Mouse (Mus musculus) forebrain, postnatal 0 days (tissue): ENCODE measurements around the gene Xpo4. TPM values are rescaled to one million over a fixed set of nuclear protein-coding genes. Genes with fewer than 3 reads are reported as not detected.
A peak's percentile ranks its signal among the peaks of the same experiment; 100 is the strongest.

Source experiments
- ATAC-seq: fragments of 200-750 bp; cut with Nextera tagmentation; 2 replicates; pipeline ENCODE4 v1.8.0; 2017; ENCODE audit warnings: mild to moderate bottlenecking, moderate library complexity
- DNase-seq: peaks from one replicate; pipeline ENCODE4 v3.0.0-alpha.2; 2015
- H3K27ac ChIP-seq: fragments of 300-500 bp; sonication (generic); 2 replicates; pipeline ENCODE4 v1.5.1; 2014; ENCODE audit warnings: low read depth, mild to moderate bottlenecking, antibody characterized with exemption, low read length, moderate library complexity, mixed read lengths
- H3K27me3 ChIP-seq: fragments of 300-500 bp; sonication (generic); 2 replicates; pipeline ENCODE4 v1.6.1; 2014; ENCODE audit warnings: mild to moderate bottlenecking, low read length, mixed read lengths; ENCODE audit not compliant: insufficient read depth
- H3K36me3 ChIP-seq: fragments of 300-500 bp; sonication (generic); 2 replicates; pipeline ENCODE4 v1.6.1; 2014; ENCODE audit warnings: mild to moderate bottlenecking, moderate library complexity; ENCODE audit not compliant: insufficient read depth
- H3K4me1 ChIP-seq: fragments of 300-500 bp; sonication (generic); 2 replicates; pipeline ENCODE4 v1.6.1; 2014; ENCODE audit warnings: antibody characterized with exemption; ENCODE audit not compliant: insufficient read depth
- H3K4me2 ChIP-seq: fragments of 300-500 bp; sonication (generic); 2 replicates; pipeline ENCODE4 v1.6.1; 2014; ENCODE audit warnings: low read depth, mild to moderate bottlenecking, moderate library complexity
- H3K4me3 ChIP-seq: fragments of 300-500 bp; sonication (generic); 2 replicates; pipeline ENCODE4 v1.5.1; 2014; ENCODE audit warnings: low read depth, low read length, mixed read lengths
- H3K9ac ChIP-seq: fragments of 300-500 bp; sonication (generic); 2 replicates; pipeline ENCODE4 v1.6.1; 2014; ENCODE audit warnings: mild to moderate bottlenecking
- H3K9me3 ChIP-seq: fragments of 300-500 bp; sonication (generic); 2 replicates; pipeline ENCODE4 v1.6.1; 2016; ENCODE audit warnings: low read length
- CTCF ChIP-seq: sonication (generic); IDR thresholded peaks from 2 replicates; pipeline ENCODE4 v1.5.1; 2016; ENCODE audit warnings: antibody characterized with exemption, control low read depth, low read depth
- WGBS: fragments of 180-500 bp; shearing (Covaris S2); extraction: QIAGEN DNeasy Blood & Tissue Kit; methylation state at CpG from one replicate; pipeline ENCODE4 v1.1.7; 2014; 5-methylcytosine and 5-hydroxymethylcytosine counted together
- polyA plus RNA-seq: library from polyadenylated mRNA; unstranded; fragments of >200 nt; fragmentation: Nextera tagmentation; extraction: Ambion mirVana; gene quantifications from 2 replicates; pipeline ENCODE4 v1.2.1, GENCODE M21; 2015
- total RNA-seq: library from RNA; depleted of rRNA; stranded (reverse); fragments of >200 nt; gene quantifications from 2 replicates; pipeline ENCODE4 v1.2.3, GENCODE M21; 2014

Xpo4 gene
- total and polyA plus RNA-seq, 2 experiments from 2014 or later: 8.5 to 18.9 TPM

DNA sequence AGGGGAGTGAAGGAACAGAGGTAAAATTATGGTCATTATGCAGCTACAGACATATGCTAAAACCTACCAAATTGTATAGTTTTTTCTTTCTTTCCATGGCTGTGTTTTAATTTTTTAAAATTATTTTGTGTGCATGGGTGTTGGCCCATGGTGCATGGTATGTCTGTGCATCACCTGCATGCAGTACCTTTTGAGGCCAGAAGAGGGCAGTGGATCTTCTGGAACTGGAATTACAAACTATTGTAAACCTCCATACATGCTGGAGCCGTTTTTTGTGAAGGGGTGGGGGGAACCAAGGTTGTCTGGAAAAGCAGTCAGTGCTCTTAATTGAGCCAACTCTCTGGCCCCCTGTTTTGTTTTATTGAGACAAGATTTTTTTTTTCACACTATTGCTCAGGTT lies 19.3 kb upstream of the Xpo4 start:
- Histone ChIP-seq H3K36me3 (peaks cover 2% of the 10 kb centered on the region; the same call in 1 of the 2 replicates), H3K4me3 (no peak overlapping the region), H3K4me2 (no peak overlapping the region), H3K4me1 (no peaks in the 10 kb centered on the region), H3K9ac (no peak overlapping the region), H3K9me3 (no peaks in the 10 kb centered on the region), H3K27ac (no peak overlapping the region), H3K27me3 (no peaks in the 10 kb centered on the region)
- WGBS: 5% methylated on average over 1 of the region's 1 CpGs
- DNase-seq: peak; percentile 57
- ATAC-seq: peak; percentile 62; the same call in 1 of the 2 replicates
- peak; percentile 86 for TF ChIP-seq CTCF

DNA sequence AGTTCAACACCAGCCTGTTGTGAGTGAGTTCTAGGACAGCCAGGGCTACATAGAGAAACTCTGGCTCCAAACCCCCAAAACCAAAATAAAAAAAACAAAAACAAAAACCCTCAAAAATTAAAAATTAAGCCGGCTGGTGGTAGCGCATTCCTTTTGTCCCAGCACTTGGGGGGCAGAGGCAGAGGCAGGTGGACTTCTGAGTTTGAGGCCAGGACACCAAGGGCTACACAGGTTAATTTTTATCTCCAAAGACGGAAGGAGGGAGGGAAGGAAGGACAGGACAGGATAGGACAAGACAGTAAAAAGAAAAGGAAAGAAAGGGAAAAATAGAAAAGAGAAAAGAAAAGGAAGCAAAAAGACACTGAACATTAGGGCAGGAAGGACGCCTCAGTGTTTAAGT lies 17.5 kb upstream of the Xpo4 start:
- H3K36me3 ChIP-seq: no peaks in the 10 kb centered on the region
- no peak overlapping the region for H3K27ac ChIP-seq
- no peaks in the 10 kb centered on the region for H3K9me3 ChIP-seq
- H3K4me1 ChIP-seq: no peaks in the 10 kb centered on the region
- no peak for DNase-seq
- H3K27me3 ChIP-seq: no peaks in the 10 kb centered on the region
- no peak for ATAC-seq
- WGBS: 89% methylated on average over 4 of the region's 4 CpGs
- no peak for TF ChIP-seq CTCF
- no peak overlapping the region for H3K9ac ChIP-seq
- no peak overlapping the region for H3K4me3 ChIP-seq
- no peak overlapping the region for H3K4me2 ChIP-seq

DNA sequence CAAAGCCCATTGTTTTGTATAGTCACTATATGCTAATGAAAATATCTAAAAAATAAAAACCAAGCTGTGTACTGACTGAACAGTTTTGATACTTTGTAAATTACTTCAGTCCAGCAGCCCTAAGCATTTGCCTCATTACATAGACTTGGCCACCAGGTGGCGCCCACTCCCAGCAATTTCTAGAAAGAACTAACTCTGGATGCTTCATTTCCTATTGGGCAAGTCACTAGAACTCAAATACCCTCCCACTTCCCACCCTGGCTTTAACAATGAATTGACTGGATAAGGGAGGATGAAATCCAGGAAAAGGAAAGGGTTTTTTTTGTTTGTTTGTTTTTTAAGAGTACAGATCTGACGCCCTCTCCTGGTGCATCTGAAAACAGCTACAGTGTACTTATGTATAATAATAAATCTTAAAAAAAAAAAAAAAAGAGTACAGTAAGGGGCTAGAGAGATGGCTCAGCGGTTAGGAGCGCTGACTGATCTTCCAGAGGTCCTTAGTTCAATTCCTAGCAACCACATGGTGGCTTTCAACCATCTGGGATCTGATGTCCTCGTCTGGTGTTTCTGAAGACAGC lies 14.8 kb upstream of the Xpo4 start:
- DNase-seq: peak; percentile 94
- 40% methylated on average over 5 of the region's 5 CpGs for WGBS
- TF ChIP-seq CTCF: peak; percentile 87

DNA sequence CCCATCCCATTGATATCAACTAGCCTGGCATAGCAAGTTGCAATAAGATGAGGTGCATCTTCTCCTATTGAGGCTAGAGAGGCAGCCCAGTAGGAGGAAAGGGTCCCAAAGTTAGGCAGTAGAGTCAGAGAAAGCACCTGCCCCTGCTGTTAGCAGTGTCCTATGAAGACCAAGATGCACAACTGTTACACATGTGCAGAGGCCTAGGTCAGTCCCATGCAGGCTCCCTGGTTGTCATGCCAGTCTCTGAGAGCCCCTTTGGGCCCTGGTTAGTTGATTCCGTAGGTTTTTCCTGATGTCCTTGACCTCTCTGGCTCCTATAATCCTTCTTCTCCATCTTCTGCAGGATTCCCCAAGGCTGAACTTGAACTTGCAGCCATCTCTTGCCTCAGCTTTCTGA lies 14.3 kb upstream of the Xpo4 start:
- no peak overlapping the region for H3K27ac ChIP-seq
- H3K4me2 ChIP-seq: no peak overlapping the region
- H3K9me3 ChIP-seq: no peaks in the 10 kb centered on the region
- H3K9ac ChIP-seq: no peak overlapping the region
- no peak for TF ChIP-seq CTCF
- no peak overlapping the region for H3K4me3 ChIP-seq
- no peaks in the 10 kb centered on the region for H3K36me3 ChIP-seq
- 29% methylated on average over 1 of the region's 1 CpGs for WGBS
- no peaks in the 10 kb centered on the region for H3K27me3 ChIP-seq
- ATAC-seq (no peak), DNase-seq (no peak)
- H3K4me1 ChIP-seq: no peaks in the 10 kb centered on the region

More for the DNA sequence above, 14.8 kb upstream of the Xpo4 start:
- peak; percentile 92 for ATAC-seq
- H3K9me3 ChIP-seq: no peaks in the 10 kb centered on the region
- no peaks in the 10 kb centered on the region for H3K27me3 ChIP-seq
- no peaks in the 10 kb centered on the region for H3K4me1 ChIP-seq
- no peak overlapping the region for H3K4me3 ChIP-seq
- no peak overlapping the region for H3K9ac ChIP-seq
- H3K27ac ChIP-seq: no peak overlapping the region
- no peak overlapping the region for H3K4me2 ChIP-seq
- H3K36me3 ChIP-seq: no peaks in the 10 kb centered on the region

DNA sequence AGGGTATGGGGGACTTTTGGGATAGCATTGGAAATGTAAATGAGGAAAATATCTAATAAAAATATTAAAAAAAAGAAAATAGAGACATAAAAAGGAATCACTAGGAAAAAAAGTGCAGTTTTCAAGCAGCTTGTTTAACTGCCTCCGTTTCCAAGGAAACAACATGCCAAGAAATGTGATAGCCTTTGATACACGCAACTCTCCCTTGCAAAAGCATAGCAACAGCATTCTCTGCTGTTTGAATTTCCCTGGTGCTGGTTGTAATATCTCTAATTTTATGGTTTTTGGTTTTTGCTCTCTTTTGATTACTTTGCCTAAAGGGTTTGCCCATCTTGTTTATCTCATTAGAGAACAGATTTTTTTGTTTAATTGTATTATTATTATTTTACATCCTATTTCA lies 10.3 kb upstream of the Xpo4 start:
- no peak overlapping the region for H3K4me2 ChIP-seq
- H3K9ac ChIP-seq: no peak overlapping the region
- H3K27me3 ChIP-seq: no peaks in the 10 kb centered on the region
- no peaks in the 10 kb centered on the region for H3K4me1 ChIP-seq
- H3K4me3 ChIP-seq: no peak overlapping the region
- 40% methylated on average over 2 of the region's 2 CpGs for WGBS
- no peak for TF ChIP-seq CTCF
- ATAC-seq: no peak
- no peak for DNase-seq
- H3K27ac ChIP-seq: no peak overlapping the region
- H3K9me3 ChIP-seq: no peaks in the 10 kb centered on the region
- no peaks in the 10 kb centered on the region for H3K36me3 ChIP-seq

DNA sequence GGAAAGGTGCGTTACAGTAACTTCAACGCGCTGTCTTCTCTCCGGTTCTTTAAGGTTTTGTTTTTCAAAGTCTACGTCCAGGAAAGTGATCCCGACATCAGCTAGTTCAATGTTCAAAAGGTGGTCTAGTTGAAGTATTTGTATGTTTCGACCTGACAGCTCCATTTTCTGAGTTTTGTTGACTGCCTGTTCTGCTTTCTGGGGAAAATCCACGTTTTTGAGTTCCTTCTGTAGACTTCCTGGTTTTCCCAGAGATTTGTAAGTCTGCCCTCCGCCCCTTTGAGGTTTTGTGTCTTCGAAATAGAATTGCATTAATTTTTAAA lies 359 bp upstream of the Xpo4 start:
- TF ChIP-seq CTCF: no peak
- peak overlapping the region; percentile 91; the same call in 1 of the 2 replicates for H3K27ac ChIP-seq
- H3K4me1 ChIP-seq: peaks cover 12% of the 10 kb centered on the region; the same call in 1 of the 2 replicates
- peak overlapping the region; percentile 86 for H3K4me3 ChIP-seq
- no peaks in the 10 kb centered on the region for H3K36me3 ChIP-seq
- H3K4me2 ChIP-seq: peak overlapping the region; percentile 69
- peak overlapping the region; percentile 83 for H3K9ac ChIP-seq
- WGBS: 11% methylated on average over 10 of the region's 10 CpGs
- DNase-seq: no peak
- no peaks in the 10 kb centered on the region for H3K9me3 ChIP-seq
- H3K27me3 ChIP-seq: no peaks in the 10 kb centered on the region
- 0 out of 2 replicates have a peak, but pooled peaks have one; percentile 0 for ATAC-seq

DNA sequence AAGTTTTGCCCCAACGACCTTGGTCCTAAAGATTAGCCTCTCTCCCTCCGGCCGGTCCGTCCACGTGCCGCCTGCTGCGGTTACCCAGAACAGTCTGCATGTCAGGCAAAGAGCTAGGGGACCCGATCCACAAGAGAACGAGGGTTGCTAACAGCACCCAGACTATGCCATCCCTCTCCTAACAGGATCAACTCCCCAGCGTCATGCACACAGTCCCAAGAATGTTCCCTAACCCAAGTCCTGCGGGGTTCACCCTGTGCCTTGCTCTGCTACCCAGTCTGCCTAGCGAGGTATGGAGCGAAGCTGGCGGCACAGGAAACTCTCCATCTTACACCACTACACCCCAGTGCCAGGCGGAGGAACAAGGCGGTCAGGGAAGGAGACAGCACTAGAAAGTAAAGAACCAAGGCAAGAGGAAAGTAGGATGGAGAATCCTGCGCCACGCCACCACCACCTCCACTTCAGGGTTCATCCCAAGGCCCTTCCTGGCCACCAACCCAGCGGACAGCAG lies 864 bp downstream of the Xpo4 start:
- Histone ChIP-seq H3K36me3 (no peaks in the 10 kb centered on the region), H3K27me3 (no peaks in the 10 kb centered on the region), H3K4me3 (peak overlapping the region; percentile 86), H3K9me3 (no peaks in the 10 kb centered on the region), H3K4me1 (peaks cover 12% of the 10 kb centered on the region; the same call in 1 of the 2 replicates), H3K27ac (peak overlapping the region; percentile 91), H3K9ac (peak overlapping the region; percentile 83), H3K4me2 (peak overlapping the region; percentile 69)
- no peak for DNase-seq
- under 1% methylated on average over 19 of the region's 19 CpGs for WGBS
- ATAC-seq: peak; percentile 35
- no peak for TF ChIP-seq CTCF
